1 mouse cellular context compared by ENCODE assay signal in genomic region chr7:35579849-35580248, GRCm38 (mm10).
TF ChIP-seq lines count a peak whose summit lies in the region.

No protein-coding gene starts in this region.

TF ChIP-seq in MEL, 35 proteins besides CTCF, POLR2A, EP300 and RAD21 (continued from another document):
- TF ChIP-seq GATA1 (IDR thresholded peaks at IDR 0.05; ENCODE audit: low read depth, low read length) = 0 out of 2 replicates have a peak, but pooled peaks have one; percentile 14
- no peak for TF ChIP-seq BHLHE40 (IDR thresholded peaks at IDR 0.05; ENCODE audit: borderline replicate concordance, low read depth, low read length)
- TF ChIP-seq MYC (IDR thresholded peaks at IDR 0.05; ENCODE audit: low read depth, low read length) = 0 out of 2 replicates have a peak, but pooled peaks have one; percentile 31
- no peak for TF ChIP-seq CHD2 (IDR thresholded peaks at IDR 0.05; ENCODE audit: low read length)
- TF ChIP-seq HCFC1 (IDR thresholded peaks at IDR 0.05; ENCODE audit: low read depth, low read length) = 0 out of 2 replicates have a peak, but pooled peaks have one; percentile 33
- 0 out of 2 replicates have a peak, but pooled peaks have one; percentile 29 for TF ChIP-seq SIN3A (IDR thresholded peaks at IDR 0.05; ENCODE audit: low read length)
- peak; percentile 69 for TF ChIP-seq ZC3H11A (IDR thresholded peaks at IDR 0.05; ENCODE audit: low read depth, low read length)
- no peak for TF ChIP-seq POLR2AphosphoS2 (IDR thresholded peaks at IDR 0.05; ENCODE audit: low read length)
- no peak for TF ChIP-seq MEF2A (IDR thresholded peaks at IDR 0.05; ENCODE audit: extremely low read depth, insufficient replicate concordance, low read depth, low read length, poor library complexity, severe bottlenecking)
- no peak for TF ChIP-seq ELF1 (IDR thresholded peaks at IDR 0.05; ENCODE audit: low read depth, low read length)
- no peak for TF ChIP-seq ZMIZ1 (IDR thresholded peaks at IDR 0.05; ENCODE audit: low read depth, low read length)
- TF ChIP-seq GABPA (IDR thresholded peaks at IDR 0.05; ENCODE audit: low read depth, low read length) = no peak
- no peak for TF ChIP-seq USF2 (IDR thresholded peaks at IDR 0.05; ENCODE audit: borderline replicate concordance in 1 of 2, insufficient read depth in 1 of 2, low read depth in 1 of 2, low read length in 2 of 2)
- no peak for TF ChIP-seq MAZ (IDR thresholded peaks at IDR 0.05; ENCODE audit: low read depth, low read length)
- TF ChIP-seq TBP (IDR thresholded peaks at IDR 0.05; ENCODE audit: low read depth, low read length) = no peak
- no peak for TF ChIP-seq NELFE (IDR thresholded peaks at IDR 0.05; ENCODE audit: low read depth, low read length)
- TF ChIP-seq POLR2AphosphoS5 (IDR thresholded peaks at IDR 0.05; ENCODE audit: borderline replicate concordance, low read depth, low read length) = no peak
- peak; percentile 82 for TF ChIP-seq SMC3 (IDR thresholded peaks at IDR 0.05; ENCODE audit: low read depth, low read length)
- TF ChIP-seq TAL1 (IDR thresholded peaks at IDR 0.05; ENCODE audit: low read length) = no peak
